Mouse (Mus musculus): ENCODE results near the gene Phf19.

The Phf19 gene

GRCm38 (mm10) chr2:34913218-34914068 lies at the start of gene Phf19:
Phf19 (minus strand) TSS chr2:34914026.
- DNase-seq (ENCODE audit: low read depth, low spot score) = no peak

GRCm38 (mm10) chr2:34963371-34963956 lies 49.6 kb upstream of the Phf19 start:
- no peak for DNase-seq (ENCODE audit: low read depth, low spot score)

DNA sequence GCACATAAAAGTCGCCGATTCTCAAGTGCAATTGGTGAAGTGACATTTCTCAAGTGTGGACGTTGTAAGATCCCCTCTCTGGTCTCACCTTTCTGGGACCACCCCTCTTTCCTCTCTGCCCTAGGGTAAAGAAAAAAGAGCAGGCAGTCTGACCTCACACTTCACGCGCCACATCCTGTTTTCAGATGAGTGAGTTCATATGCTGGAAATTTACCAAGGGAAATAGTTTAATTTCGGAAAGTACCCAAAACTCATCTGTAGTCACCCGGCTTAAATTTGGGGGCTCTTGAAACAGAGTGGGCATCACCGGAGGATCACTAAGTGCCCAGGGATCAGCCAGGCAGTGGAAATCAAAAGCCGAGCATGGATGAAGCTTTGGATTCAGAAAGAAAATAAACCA lies 49.1 kb upstream of the Phf19 start:
- DNase-seq (ENCODE audit: low read depth, low spot score) = no peak

DNA sequence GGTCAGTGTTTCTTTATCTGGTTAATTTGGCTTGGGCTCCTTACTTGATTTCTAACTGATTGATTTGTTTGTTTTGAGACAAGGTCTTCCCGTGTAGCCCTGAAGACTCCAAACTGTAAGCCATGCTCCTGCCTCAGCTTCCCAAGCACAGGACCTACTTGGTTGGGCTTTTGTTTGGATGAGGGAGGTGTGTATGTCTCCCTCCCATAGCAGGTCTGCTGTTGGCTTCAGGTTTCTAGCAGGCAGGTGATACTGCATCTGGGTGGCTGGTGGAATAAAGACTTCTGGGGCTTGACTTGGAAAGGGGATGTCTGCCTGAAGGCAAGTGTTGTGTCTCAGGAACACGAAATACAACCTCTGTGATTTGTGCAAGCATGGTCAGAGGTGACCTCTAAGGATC lies 48.4 kb upstream of the Phf19 start:
- DNase-seq (ENCODE audit: low read depth, low spot score) = no peak

DNA sequence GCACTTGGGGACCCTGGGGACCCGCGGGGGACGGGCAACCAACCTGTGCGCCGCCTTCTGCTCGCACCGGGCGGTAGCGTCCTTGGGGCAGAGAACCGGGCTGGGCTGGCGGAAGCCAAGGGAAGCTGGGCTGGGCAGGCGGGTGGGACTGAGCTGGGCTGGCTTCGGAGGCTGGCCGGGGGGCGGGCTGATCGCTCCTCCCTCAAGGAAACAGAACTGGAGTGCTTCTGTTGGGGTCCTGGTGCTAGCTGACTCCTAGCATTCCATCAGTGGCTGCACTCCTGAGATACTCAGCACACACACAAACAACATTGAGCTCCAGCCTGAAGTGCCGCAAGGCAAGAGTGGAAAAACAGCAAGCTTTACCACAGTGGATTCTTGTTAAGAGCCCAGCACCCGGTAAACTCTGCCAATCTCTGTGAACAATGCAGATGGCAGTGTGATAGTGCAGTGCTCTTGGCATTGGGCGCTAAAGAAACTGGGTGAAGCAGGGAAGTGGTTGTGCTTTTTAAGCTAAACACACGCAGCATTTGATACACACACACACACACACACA lies 47.7 kb upstream of the Phf19 start, which contains the start of gene Traf1:
Gene Traf1, minus strand, starts transcription at position 292 of the 556 bp plus-strand sequence.
- no peak for DNase-seq (ENCODE audit: low read depth, low spot score)

- no peak for DNase-seq (ENCODE audit: low read depth, low spot score)
These were observed 47.1 kb upstream of the Phf19 start for GRCm38 (mm10) chr2:34960966-34961365.

- no peak for DNase-seq (ENCODE audit: low read depth, low spot score)
These were observed 46.6 kb upstream of the Phf19 start for GRCm38 (mm10) chr2:34960466-34960865.

GRCm38 (mm10) chr2:34958582-34958981 lies 44.8 kb upstream of the Phf19 start:
- no peak for DNase-seq (ENCODE audit: low read depth, low spot score)

GRCm38 (mm10) chr2:34958036-34958435 lies 44.2 kb upstream of the Phf19 start:
- DNase-seq (ENCODE audit: low read depth, low spot score) = no peak

- no peak for DNase-seq (ENCODE audit: low read depth, low spot score)
These were observed 43.6 kb upstream of the Phf19 start for GRCm38 (mm10) chr2:34957405-34957804.

DNA sequence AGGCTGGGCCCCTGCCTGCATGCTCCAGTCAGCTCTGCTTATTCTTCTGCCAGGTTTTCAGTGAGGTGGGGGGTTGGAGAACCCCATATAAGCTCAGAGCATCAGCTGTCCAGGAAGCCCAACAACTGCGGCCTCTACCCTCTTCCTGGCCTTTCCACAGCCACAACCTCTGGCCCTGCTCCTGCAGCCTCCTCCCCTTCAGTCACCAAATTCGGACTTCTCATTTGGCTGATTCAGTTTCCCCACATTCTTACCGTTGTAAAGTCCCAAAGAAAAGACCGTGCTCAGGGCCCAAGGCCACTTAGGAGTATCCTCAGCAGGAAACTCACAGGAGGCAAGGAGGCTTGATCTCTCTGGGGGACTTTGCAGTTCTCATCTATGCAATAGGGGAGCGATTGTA lies 43.1 kb upstream of the Phf19 start:
- DNase-seq (ENCODE audit: low read depth, low spot score) = no peak

- no peak for DNase-seq (ENCODE audit: low read depth, low spot score)
These were observed 40.5 kb upstream of the Phf19 start for GRCm38 (mm10) chr2:34954344-34954743.

DNA sequence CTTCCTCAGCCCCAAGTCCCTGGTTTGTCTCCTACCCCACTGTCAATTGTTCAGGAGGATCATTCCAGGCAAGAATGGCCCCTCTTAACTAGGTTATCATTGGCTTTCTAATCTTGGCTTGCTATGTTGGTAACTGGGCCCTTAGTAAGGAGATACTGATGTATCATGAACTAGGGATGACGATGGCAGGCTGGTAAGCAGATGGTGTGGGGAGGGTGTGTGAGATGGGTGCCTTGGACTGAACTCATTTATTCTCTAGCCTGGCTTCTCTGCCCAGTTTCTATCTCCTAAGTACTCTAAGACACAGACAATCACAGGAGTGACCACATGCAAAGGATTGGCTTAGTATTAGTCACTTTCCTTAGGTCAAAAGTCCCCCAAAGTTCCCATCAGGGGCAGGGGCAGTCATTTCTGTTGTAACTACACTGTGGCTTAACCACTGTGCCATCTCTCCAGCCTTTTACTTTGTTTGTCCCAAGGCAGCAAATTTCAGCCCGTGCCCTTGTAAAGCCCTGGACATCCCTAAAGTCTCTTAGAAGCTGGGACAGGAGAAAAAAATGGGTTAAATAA lies 39.8 kb upstream of the Phf19 start:
- DNase-seq (ENCODE audit: low read depth, low spot score) = no peak

DNA sequence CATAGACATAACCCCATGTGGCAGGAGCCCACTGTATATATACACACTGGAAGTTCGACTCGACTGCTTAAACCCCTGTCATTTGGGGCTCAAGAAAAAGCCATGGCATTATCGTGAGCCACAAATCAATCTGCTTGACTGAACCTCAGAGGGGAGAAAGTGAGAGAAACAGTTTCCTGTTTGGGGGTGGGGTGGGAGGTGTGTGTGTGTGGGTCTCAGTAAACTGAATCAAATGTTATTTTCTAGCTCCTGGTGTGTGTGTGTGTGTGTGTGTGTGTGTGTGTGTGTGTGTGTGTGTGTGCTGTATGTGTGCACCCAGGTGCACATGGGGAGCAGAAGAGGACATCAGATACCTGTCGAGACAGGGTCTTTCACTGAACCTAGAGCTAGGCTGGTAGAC lies 39.2 kb upstream of the Phf19 start:
- DNase-seq (ENCODE audit: low read depth, low spot score) = no peak

DNA sequence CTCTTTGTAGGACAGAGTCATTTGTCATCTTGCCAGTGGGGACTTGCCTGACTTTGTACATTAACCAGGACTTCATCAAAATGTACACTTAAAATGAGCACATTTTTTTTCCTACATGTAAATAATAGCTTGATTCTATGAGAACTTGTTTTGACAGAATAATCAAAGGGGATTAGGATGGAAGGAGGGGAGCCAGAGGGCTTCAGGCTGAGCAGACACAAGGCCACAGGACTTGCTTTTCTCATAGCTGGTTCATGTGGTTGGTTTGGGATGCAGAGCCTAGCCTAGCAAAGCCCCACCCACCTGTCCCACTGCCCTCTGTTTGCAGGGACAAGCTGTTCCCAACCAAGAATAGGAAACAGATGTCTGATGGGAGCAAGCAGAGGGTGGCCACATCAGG lies 37.6 kb upstream of the Phf19 start:
- no peak for DNase-seq (ENCODE audit: low read depth, low spot score)

DNA sequence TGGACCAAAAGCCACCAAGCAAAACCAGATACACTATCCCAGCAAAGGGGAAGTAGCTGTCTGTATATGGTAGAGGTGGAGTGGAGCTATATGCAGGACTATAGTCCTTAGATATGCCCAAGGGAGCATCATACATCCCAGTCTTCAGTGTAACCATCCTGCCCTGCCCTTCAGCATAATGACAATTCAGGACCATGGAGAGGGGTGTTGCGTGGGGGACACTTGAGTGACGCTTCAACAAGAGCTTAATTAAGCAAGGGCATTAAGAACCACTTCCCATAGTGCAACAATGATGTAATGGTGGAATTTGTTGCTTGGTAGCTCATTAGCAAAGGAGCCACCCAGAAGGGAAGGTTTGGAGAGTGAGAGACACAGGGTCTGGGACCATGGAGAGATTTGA lies 34.8 kb upstream of the Phf19 start:
- DNase-seq (ENCODE audit: low read depth, low spot score) = no peak

GRCm38 (mm10) chr2:34946046-34946445 lies 32.2 kb upstream of the Phf19 start:
- DNase-seq (ENCODE audit: low read depth, low spot score) = no peak

GRCm38 (mm10) chr2:34945580-34945979 lies 31.8 kb upstream of the Phf19 start:
- no peak for DNase-seq (ENCODE audit: low read depth, low spot score)

DNA sequence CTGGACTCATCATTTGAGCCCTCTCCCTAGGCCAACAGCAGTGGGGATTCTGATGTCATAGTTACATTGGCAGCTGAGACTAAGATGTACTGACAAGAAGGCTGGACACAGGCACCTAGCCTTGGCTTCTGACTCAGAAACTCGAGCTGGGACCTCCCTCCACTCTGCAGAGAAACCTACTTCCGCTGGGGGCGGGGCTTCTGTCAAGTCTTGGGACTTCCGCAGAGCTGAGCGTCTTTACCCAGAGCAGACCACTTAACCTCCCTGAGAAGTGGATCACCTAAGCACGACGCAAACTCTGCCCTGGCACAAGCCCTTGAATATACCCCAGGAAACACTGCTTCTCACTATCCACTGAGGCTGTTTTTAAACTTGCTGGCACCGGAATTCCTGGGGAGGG lies 30.9 kb upstream of the Phf19 start:
- DNase-seq (ENCODE audit: low read depth, low spot score) = no peak

DNA sequence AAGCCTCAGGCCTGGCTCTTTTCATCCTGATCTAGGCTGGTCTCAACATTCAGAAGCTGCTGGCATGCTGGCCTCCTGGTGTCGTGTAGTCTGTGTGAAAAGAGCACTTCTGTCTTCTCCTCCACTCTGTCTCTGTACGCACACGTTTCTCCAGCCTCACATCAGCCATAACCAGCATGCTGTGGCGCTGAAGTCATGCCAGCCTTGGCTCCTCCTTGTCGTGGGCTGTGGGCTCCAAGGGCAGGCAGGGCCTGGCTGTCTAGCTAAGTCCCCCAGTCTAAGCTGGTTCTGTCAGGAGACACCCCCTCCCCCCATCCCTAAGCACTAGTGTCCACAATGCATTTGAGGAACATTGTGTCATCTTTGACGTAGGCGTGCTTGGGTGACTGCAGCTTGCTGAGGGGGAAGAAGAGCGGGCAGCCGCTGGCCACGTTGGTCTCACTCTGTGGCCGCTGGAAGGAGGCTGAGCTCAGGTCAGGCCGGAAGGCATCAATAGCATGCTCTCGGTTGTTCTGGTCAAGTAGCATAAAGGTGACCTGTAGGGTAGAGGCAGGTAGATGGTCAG lies 29.8 kb upstream of the Phf19 start:
- DNase-seq (ENCODE audit: low read depth, low spot score) = no peak

DNA sequence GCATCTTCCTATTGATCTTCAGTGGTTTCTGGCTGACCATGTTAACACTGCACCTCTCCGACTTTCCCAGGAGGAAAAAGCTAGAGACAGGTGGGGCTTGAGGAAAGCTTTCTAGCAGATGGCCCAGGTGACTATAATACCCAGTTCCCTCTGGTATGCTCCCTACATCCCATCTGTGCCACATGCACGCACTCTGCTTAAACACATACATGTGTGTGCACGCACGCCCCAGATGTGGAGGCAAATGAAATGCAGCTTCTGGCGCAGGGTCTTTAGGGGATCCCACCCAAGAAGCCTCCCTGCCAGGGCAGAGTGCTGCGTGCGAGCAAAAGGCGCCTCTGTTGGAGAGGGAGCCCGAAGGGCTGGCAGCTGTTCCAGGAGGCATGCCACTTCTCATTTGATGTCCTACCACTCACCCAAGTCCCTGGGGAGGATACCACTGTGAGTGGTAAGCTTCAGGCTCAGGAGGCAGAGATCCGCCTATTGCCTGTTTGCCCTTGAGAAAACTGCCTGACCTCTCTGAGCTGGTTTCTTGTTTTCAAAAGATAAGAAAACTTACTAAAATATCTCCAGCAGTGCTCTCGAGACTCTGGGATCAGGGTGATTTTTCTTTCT lies 27.3 kb upstream of the Phf19 start:
- no peak for DNase-seq (ENCODE audit: low read depth, low spot score)

DNA sequence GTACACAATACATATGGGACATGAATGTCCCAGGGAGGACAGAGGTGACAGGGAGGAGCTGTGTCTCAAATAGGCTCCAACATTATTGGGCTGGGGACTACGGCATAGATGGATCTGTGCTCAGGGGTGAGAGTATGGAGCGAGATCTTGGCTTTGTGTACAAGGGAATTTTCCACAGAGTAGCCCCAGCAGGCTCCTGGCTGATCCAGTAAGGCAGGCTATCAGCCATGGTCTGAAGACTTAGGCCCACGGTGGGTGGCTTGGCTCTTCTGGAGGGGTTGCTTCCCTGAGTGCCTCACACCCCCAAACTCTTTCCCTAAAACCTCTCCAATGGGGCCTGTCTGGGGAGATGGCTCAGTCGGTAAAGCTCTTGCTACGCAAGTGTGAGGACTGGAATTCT lies 26.4 kb upstream of the Phf19 start:
- no peak for DNase-seq (ENCODE audit: low read depth, low spot score)

All from WW6 (cell line).